Mouse (Mus musculus) MEL (cell line): ENCODE results near the gene Rp9. TPM values are rescaled to one million over a fixed set of nuclear protein-coding genes. Genes with fewer than 3 reads are reported as not detected.

Experiments
- DNase-seq: peaks from one replicate; pipeline ENCODE4 v3.0.0; 2011; ENCODE audit warnings: low read depth, low spot score
- H3K27ac ChIP-seq: 2 replicates; pipeline ENCODE4 v1.5.1; 2012; ENCODE audit warnings: low read depth, mild to moderate bottlenecking, control low read depth, low read length, moderate library complexity; ENCODE audit not compliant: control insufficient read depth
- H3K27me3 ChIP-seq, 2 experiments: fragments of 150-350 bp in 1 of 2; sonication (generic) in 1 of 2; 2 replicates each; pipeline ENCODE4 v1.6.1; 2012; ENCODE audit warnings: low read length in 2 of 2, mild to moderate bottlenecking in 2 of 2, improper control_type of control experiment in 1 of 2, moderate library complexity in 1 of 2; ENCODE audit not compliant: insufficient read depth in 2 of 2, control insufficient read depth in 1 of 2
- H3K36me3 ChIP-seq, 2 experiments: 2 replicates each; pipeline ENCODE4 v1.6.1; 2012 to 2014; ENCODE audit warnings: low read length in 2 of 2, improper control_type of control experiment in 1 of 2, inconsistent platforms in 1 of 2, mild to moderate bottlenecking in 1 of 2; ENCODE audit not compliant: insufficient read depth in 2 of 2, control insufficient read depth in 1 of 2
- H3K4me1 ChIP-seq, 2 experiments: fragments of 150-350 bp in 1 of 2; sonication (generic) in 1 of 2; 2 replicates each; pipeline ENCODE4 v1.6.1; 2012; ENCODE audit warnings: low read length in 2 of 2, improper control_type of control experiment in 1 of 2, mild to moderate bottlenecking in 1 of 2; ENCODE audit not compliant: insufficient read depth in 2 of 2, control insufficient read depth in 1 of 2
- H3K4me3 ChIP-seq, 2 experiments: fragments of 150-350 bp in 1 of 2; sonication (generic) in 1 of 2; 2 replicates each; pipeline ENCODE4 v1.5.1; 2012; ENCODE audit warnings: low read depth in 2 of 2, low read length in 2 of 2, mild to moderate bottlenecking in 2 of 2, moderate library complexity in 2 of 2, control low read depth in 1 of 2, improper control_type of control experiment in 1 of 2; ENCODE audit not compliant: control insufficient read depth in 1 of 2, insufficient read depth in 1 of 2
- H3K79me2 ChIP-seq: 2 replicates; pipeline ENCODE4 v1.6.1; 2012; ENCODE audit warnings: mild to moderate bottlenecking, low read length, moderate library complexity; ENCODE audit not compliant: control insufficient read depth, poor library complexity, insufficient read depth
- H3K9ac ChIP-seq: 2 replicates; pipeline ENCODE4 v1.6.1; 2012; ENCODE audit warnings: low read depth, mild to moderate bottlenecking, control low read depth, low read length, moderate library complexity; ENCODE audit not compliant: control insufficient read depth, poor library complexity, severe bottlenecking
- H3K9me3 ChIP-seq: fragments of 150-350 bp; sonication (generic); replicated peaks from 2 replicates; pipeline ENCODE4 v1.6.1; 2012; ENCODE audit warnings: mild to moderate bottlenecking, low read length, improper control_type of control experiment, moderate library complexity; ENCODE audit not compliant: insufficient read depth
- BHLHE40 ChIP-seq: IDR thresholded peaks from 2 replicates; pipeline ENCODE4 v1.6.1; 2012; ENCODE audit warnings: low read depth, mild to moderate bottlenecking, inconsistent platforms, low read length, improper control_type of control experiment, borderline replicate concordance
- CHD2 ChIP-seq: IDR thresholded peaks from 2 replicates; pipeline ENCODE4 v1.6.1; 2011; ENCODE audit warnings: low read length, improper control_type of control experiment
- ETS1 ChIP-seq: IDR thresholded peaks from 2 replicates; pipeline ENCODE4 v1.6.1; 2012; ENCODE audit warnings: low read depth, mild to moderate bottlenecking, inconsistent platforms, low read length, improper control_type of control experiment, moderate library complexity
- GATA1 ChIP-seq: IDR thresholded peaks from 2 replicates; pipeline ENCODE4 v1.6.1; 2011; ENCODE audit warnings: low read depth, low read length, improper control_type of control experiment
- MAFK ChIP-seq: IDR thresholded peaks from 2 replicates; pipeline ENCODE4 v1.6.1; 2011; ENCODE audit warnings: low read depth, mild to moderate bottlenecking, low read length, improper control_type of control experiment, borderline replicate concordance
- NELFE ChIP-seq: IDR thresholded peaks from 2 replicates; pipeline ENCODE4 v1.6.1; 2011; ENCODE audit warnings: low read depth, low read length, improper control_type of control experiment
- POLR2AphosphoS5 ChIP-seq: IDR thresholded peaks from 2 replicates; pipeline ENCODE4 v1.6.1; 2012; ENCODE audit warnings: low read depth, borderline replicate concordance, mild to moderate bottlenecking, inconsistent platforms, low read length, moderate library complexity, mixed read lengths
- SMC3 ChIP-seq: IDR thresholded peaks from 2 replicates; pipeline ENCODE4 v1.6.1; 2011; ENCODE audit warnings: low read depth, low read length, improper control_type of control experiment
- TAL1 ChIP-seq: IDR thresholded peaks from 2 replicates; pipeline ENCODE4 v1.6.1; 2012; ENCODE audit warnings: mild to moderate bottlenecking, inconsistent platforms, low read length, moderate library complexity, mixed read lengths
- TBP ChIP-seq: IDR thresholded peaks from 2 replicates; pipeline ENCODE4 v1.8.0; 2011; ENCODE audit warnings: low read depth, low read length, improper control_type of control experiment
- UBTF ChIP-seq: IDR thresholded peaks from 2 replicates; pipeline ENCODE4 v1.6.1; 2012; ENCODE audit warnings: low read depth, mild to moderate bottlenecking, inconsistent platforms, low read length, improper control_type of control experiment, moderate library complexity, borderline replicate concordance; ENCODE audit not compliant: insufficient read depth
- ZKSCAN1 ChIP-seq: IDR thresholded peaks from 2 replicates; pipeline ENCODE4 v1.6.1; 2012; ENCODE audit warnings: low read depth, mild to moderate bottlenecking, inconsistent platforms, low read length, improper control_type of control experiment, moderate library complexity
- ZMIZ1 ChIP-seq: IDR thresholded peaks from 2 replicates; pipeline ENCODE4 v1.6.1; 2012; ENCODE audit warnings: low read depth, mild to moderate bottlenecking, inconsistent platforms, low read length, improper control_type of control experiment, moderate library complexity
- ZNF384 ChIP-seq: IDR thresholded peaks from 2 replicates; pipeline ENCODE4 v1.6.1; 2012; ENCODE audit warnings: low read depth, mild to moderate bottlenecking, inconsistent platforms, low read length, improper control_type of control experiment
- polyA plus RNA-seq, 2 experiments: library from polyadenylated mRNA; stranded (reverse) in 1 of 2; unstranded in 1 of 2; fragments of >175 nt in 1 of 2; fragments of >200 nt in 1 of 2; gene quantifications; 2 replicates each; pipeline versions ENCODE4 v1.2.1 to v1.2.4; 2012; ENCODE audit warnings: low replicate concordance in 2 of 2, low read depth in 1 of 2; ENCODE audit not compliant: insufficient read length in 2 of 2, insufficient read depth in 1 of 2, missing spikeins in 1 of 2
- total RNA-seq: library from RNA; depleted of rRNA; stranded (reverse); fragments of 300-350 nt; gene quantifications from 2 replicates; pipeline ENCODE4 v1.2.3, GENCODE M21; 2012

The Rp9 gene
- total and polyA plus RNA-seq, 3 experiments: 225 to 417 (median 405) TPM

GRCm38 (mm10) chr9:22447213-22447612 is 22.3 kb downstream of the Rp9 start:
- Histone ChIP-seq H3K4me1 (0 out of 4 replicates have a peak, but pooled peaks cover 0 to under 1% of the 10 kb centered on the region in 2 experiments), H3K9ac (no peak overlapping the region), H3K36me3 (peaks cover 2 to 38% of the 10 kb centered on the region in 2 experiments; a peak in 3 of 4 replicates), H3K79me2 (no peaks in the 10 kb centered on the region), H3K9me3 (no peaks in the 10 kb centered on the region), H3K27ac (no peak overlapping the region), H3K27me3 (no peaks in the 10 kb centered on the region), H3K4me3 (no peak overlapping the region)
- no peak for TF ChIP-seq CHD2
- no peak for TF ChIP-seq ETS1
- no peak for TF ChIP-seq GATA1
- no peak for TF ChIP-seq MAFK
- TF ChIP-seq ZMIZ1: no peak
- no peak for DNase-seq

GRCm38 (mm10) chr9:22445123-22445522 is 24.4 kb downstream of the Rp9 start:
- peaks cover 0 to 17% of the 10 kb centered on the region in 2 experiments; a peak in 2 of 4 replicates for H3K36me3 ChIP-seq
- no peak for DNase-seq
- no peak for TF ChIP-seq SMC3
- peak; percentile 92; the same call in 1 of the 2 replicates for TF ChIP-seq POLR2AphosphoS5
- no peak for TF ChIP-seq TBP
- no peak for TF ChIP-seq BHLHE40
- no peak for TF ChIP-seq NELFE
- TF ChIP-seq ZKSCAN1: no peak
- TF ChIP-seq TAL1: 0 out of 2 replicates have a peak, but pooled peaks have one; percentile 5
- no peak for TF ChIP-seq UBTF
- TF ChIP-seq, all 39 proteins: peak for 2
- no peak overlapping the region for H3K9ac ChIP-seq
- H3K4me1 ChIP-seq: 0 out of 4 replicates have a peak, but pooled peaks cover 0 to 3% of the 10 kb centered on the region in 2 experiments
- H3K79me2 ChIP-seq: no peaks in the 10 kb centered on the region
- H3K4me3 ChIP-seq: no peak overlapping the region
- H3K9me3 ChIP-seq: no peaks in the 10 kb centered on the region
- H3K27ac ChIP-seq: no peak overlapping the region
- H3K27me3 ChIP-seq: no peaks in the 10 kb centered on the region

GRCm38 (mm10) chr9:22443157-22443556 is 26.4 kb downstream of the Rp9 start:
- Histone ChIP-seq H3K27ac (no peak overlapping the region), H3K27me3 (no peaks in the 10 kb centered on the region), H3K4me1 (0 out of 4 replicates have a peak, but pooled peaks cover 0 to 3% of the 10 kb centered on the region in 2 experiments), H3K79me2 (no peaks in the 10 kb centered on the region), H3K9ac (no peak overlapping the region), H3K36me3 (peaks cover 0 to 6% of the 10 kb centered on the region in 2 experiments; a peak in 2 of 4 replicates), H3K9me3 (no peaks in the 10 kb centered on the region), H3K4me3 (no peak overlapping the region)
- DNase-seq: no peak
- TF ChIP-seq ZNF384: no peak
